Mouse (Mus musculus) E14TG2a.4 (cell line): ENCODE data around the gene Ybey.

Source experiments
- CTCF ChIP-seq: conservative IDR thresholded peaks from 2 replicates; pipeline ENCODE4 v1.5.1; 2014; ENCODE audit warnings: low read length
- NANOG ChIP-seq: IDR thresholded peaks from 2 replicates; pipeline ENCODE4 v1.6.1; 2014; ENCODE audit warnings: borderline replicate concordance, low read length, mixed read lengths

- TF ChIP-seq CTCF (peak; percentile 38), NANOG (no peak)
These were observed 26.5 kb downstream of the Ybey start, which contains the start of gene Pcnt for GRCm38 (mm10) chr10:76442178-76443088.
